In the genomic region with DNA sequence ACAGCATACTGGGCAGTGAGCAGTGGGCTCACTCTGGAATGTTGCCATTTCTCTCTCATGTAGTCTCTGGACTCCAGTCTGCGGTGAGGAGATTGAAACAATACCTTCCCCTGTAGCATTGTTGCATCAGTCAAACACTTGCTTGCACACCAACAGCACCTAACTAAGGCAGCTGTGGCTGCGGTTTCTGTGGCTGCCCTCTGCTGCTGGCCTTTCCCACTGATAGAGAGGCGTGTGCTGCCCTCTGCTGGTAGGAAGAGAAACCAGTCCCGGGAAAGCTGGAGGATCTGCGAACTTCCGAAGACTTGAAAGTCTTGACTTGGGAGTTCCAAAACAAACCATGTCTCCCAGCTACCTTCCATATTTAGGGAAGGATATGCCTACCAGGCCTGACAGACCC, we compare ENCODE assay signal across 8 mouse cellular contexts.
DNase-seq lines count a peak whose midpoint lies in the region; ATAC-seq and TF ChIP-seq lines count a peak whose summit lies in the region.

No protein-coding gene starts in this region.

- 10% methylated on average over 6 of the region's 6 CpGs for WGBS in forebrain, embryonic 10.5 days
- WGBS in large intestine, adult 2 months, result 4% methylated on average over 6 of the region's 6 CpGs
- 3% methylated on average over 6 of the region's 6 CpGs for WGBS in lung, embryonic 14.5 days
- 8% methylated on average over 6 of the region's 6 CpGs for WGBS in olfactory bulb, adult 2 months
- WGBS in thymus, adult 2 months, result 6% methylated on average over 6 of the region's 6 CpGs

- no peak overlapping the region for H3K4me2 ChIP-seq in lung, embryonic 14.5 days

- intact Hi-C loops in heart, postnatal 14 days (cut with DNase I), result loop anchor here (1.0 to 5.0 kb wide), 2 partner anchors 105 to 179 kb away; a partner anchor contains a TSS

- no peak overlapping the region for H3K9ac ChIP-seq in lung, embryonic 14.5 days

- no peak overlapping the region for H3K4me3 ChIP-seq in E14TG2a.4 (replicated peaks; ENCODE audit: low read length)
- H3K4me3 ChIP-seq in forebrain, embryonic 10.5 days, result no peak overlapping the region
- H3K4me3 ChIP-seq in lung, embryonic 14.5 days (ENCODE audit: low read depth, low read length), result no peak overlapping the region
- H3K4me3 ChIP-seq in olfactory bulb, adult 2 months (ENCODE audit: insufficient read depth, low read depth, low read length), result no peak overlapping the region
- H3K4me3 ChIP-seq in thymus, adult 2 months (ENCODE audit: control insufficient read depth, insufficient read depth, low read length), result no peak overlapping the region

- peak; percentile 70 for TF ChIP-seq CTCF in E14TG2a.4 (conservative IDR thresholded peaks at IDR 0.05; ENCODE audit: low read length)
- peak; percentile 95 for TF ChIP-seq CTCF in brain, embryonic 14.5 days (IDR thresholded peaks at IDR 0.05; ENCODE audit: borderline replicate concordance, extremely low read depth, insufficient read depth, insufficient read length)
- peak; percentile 95 for TF ChIP-seq CTCF in lung, embryonic 14.5 days (IDR thresholded peaks at IDR 0.05; ENCODE audit: low read depth)
- TF ChIP-seq CTCF in olfactory bulb, adult 2 months (IDR thresholded peaks at IDR 0.05; ENCODE audit: insufficient read depth, low read depth, low read length), result peak; percentile 83
- peak; percentile 83; the same call in 1 of the 2 replicates for TF ChIP-seq CTCF in thymus, adult 2 months (IDR thresholded peaks at IDR 0.05; ENCODE audit: borderline replicate concordance, control insufficient read depth, extremely low read depth, insufficient read depth, low read length, poor library complexity)

- TF ChIP-seq POLR2A in brain, embryonic 14.5 days (IDR thresholded peaks at IDR 0.05; ENCODE audit: borderline replicate concordance, extremely low read depth, insufficient read depth, insufficient read length, poor library complexity, severe bottlenecking), result no peak
- TF ChIP-seq POLR2A in olfactory bulb, adult 2 months (IDR thresholded peaks at IDR 0.05; ENCODE audit: insufficient read depth, low read depth, low read length), result no peak
- TF ChIP-seq POLR2A in thymus, adult 2 months (IDR thresholded peaks at IDR 0.05; ENCODE audit: control insufficient read depth, extremely low read depth, insufficient read depth, low read length, poor library complexity), result no peak

- H3K36me3 ChIP-seq in E14TG2a.4 (ENCODE audit: insufficient read depth, low read length), result no peaks in the 10 kb centered on the region
- H3K36me3 ChIP-seq in forebrain, embryonic 10.5 days (replicated peaks), result no peaks in the 10 kb centered on the region
- no peaks in the 10 kb centered on the region for H3K36me3 ChIP-seq in lung, embryonic 14.5 days (ENCODE audit: insufficient read depth)
- H3K36me3 ChIP-seq in thymus, adult 2 months (ENCODE audit: control insufficient read depth, insufficient read depth, low read length), result no peaks in the 10 kb centered on the region

- no peaks in the 10 kb centered on the region for H3K9me3 ChIP-seq in E14TG2a.4 (ENCODE audit: low read length)
- H3K9me3 ChIP-seq in forebrain, embryonic 10.5 days, result no peaks in the 10 kb centered on the region
- no peaks in the 10 kb centered on the region for H3K9me3 ChIP-seq in lung, embryonic 14.5 days (ENCODE audit: low read depth, low read length)

- peak; percentile 83 for DNase-seq in brain, embryonic 14.5 days (ENCODE audit: low read depth)
- DNase-seq in forebrain, embryonic 10.5 days (ENCODE audit: extremely low spot score, low spot score), result peak; percentile 74
- DNase-seq in heart, postnatal 14 days, result peak; percentile 82 to 87
- DNase-seq in large intestine, adult 2 months (ENCODE audit: low read depth, low spot score), result peak; percentile 39
- DNase-seq in lung, embryonic 14.5 days, result peak; percentile 92
- peak; percentile 77 for DNase-seq in thymus, adult 2 months

- peaks cover 26% of the 10 kb centered on the region for H3K4me1 ChIP-seq in E14TG2a.4 (replicated peaks; ENCODE audit: low read depth, low read length)
- H3K4me1 ChIP-seq in forebrain, embryonic 10.5 days, result no peaks in the 10 kb centered on the region
- H3K4me1 ChIP-seq in lung, embryonic 14.5 days (ENCODE audit: insufficient read depth), result no peaks in the 10 kb centered on the region
- no peaks in the 10 kb centered on the region for H3K4me1 ChIP-seq in olfactory bulb, adult 2 months (ENCODE audit: control insufficient read depth, insufficient read depth, low read length)
- H3K4me1 ChIP-seq in thymus, adult 2 months (replicated peaks; ENCODE audit: control insufficient read depth, insufficient read depth, low read length), result 0 out of 2 replicates have a peak, but pooled peaks cover 3% of the 10 kb centered on the region

- H3K27ac ChIP-seq in forebrain, embryonic 10.5 days, result no peak overlapping the region
- no peak overlapping the region for H3K27ac ChIP-seq in lung, embryonic 14.5 days (ENCODE audit: low read depth)
- H3K27ac ChIP-seq in olfactory bulb, adult 2 months (ENCODE audit: insufficient read depth, low read depth, low read length), result no peak overlapping the region
- no peak overlapping the region for H3K27ac ChIP-seq in thymus, adult 2 months (ENCODE audit: control insufficient read depth, insufficient read depth, low read length)

- peak; percentile 62; the same call in 1 of the 2 replicates for ATAC-seq in lung, embryonic 14.5 days (ENCODE audit: insufficient read depth)

- peaks cover 37% of the 10 kb centered on the region for H3K27me3 ChIP-seq in E14TG2a.4 (ENCODE audit: insufficient read depth, low read length)
- peaks cover 58% of the 10 kb centered on the region for H3K27me3 ChIP-seq in forebrain, embryonic 10.5 days (ENCODE audit: poor library complexity, severe bottlenecking)
- peaks cover 9% of the 10 kb centered on the region; the same call in 1 of the 2 replicates for H3K27me3 ChIP-seq in lung, embryonic 14.5 days (ENCODE audit: insufficient read depth, low read length)
- H3K27me3 ChIP-seq in thymus, adult 2 months (ENCODE audit: control insufficient read depth, insufficient read depth, low read length), result no peaks in the 10 kb centered on the region

Comparison
In these comparisons a context has a peak if more than half of its experiments do, and no peak if none do; other contexts are left out.
1. DNase-seq: peak in every context shown above with its lines; median percentile 92 in lung, embryonic 14.5 days; 84 in heart, postnatal 14 days; 83 in brain, embryonic 14.5 days; 77 in thymus, adult 2 months; 74 in forebrain, embryonic 10.5 days; 39 in large intestine, adult 2 months.